Mouse (Mus musculus): ENCODE results near the gene Asb16. TPM values are rescaled to one million over a fixed set of nuclear protein-coding genes. Genes with fewer than 3 reads are reported as not detected.
A peak's percentile ranks its signal among the peaks of the same experiment; 100 is the strongest.

The Asb16 gene
- total and polyA plus RNA-seq, 2 experiments from 2014 or later: 1.4 TPM; not detected in 1

- Histone ChIP-seq H3K9me3 (ENCODE audit: low read length) (no peaks in the 10 kb centered on the region), H3K4me3 (ENCODE audit: low read depth, low read length) (peak overlapping the region; percentile 95), H3K36me3 (ENCODE audit: insufficient read depth) (peaks cover 6% of the 10 kb centered on the region; the same call in 1 of the 2 replicates), H3K27me3 (ENCODE audit: insufficient read depth, low read length) (no peaks in the 10 kb centered on the region), H3K4me2 (ENCODE audit: low read depth) (peak overlapping the region; percentile 86), H3K27ac (ENCODE audit: low read depth, low read length) (peak overlapping the region; percentile 99), H3K9ac (peak overlapping the region; percentile 99), H3K4me1 (ENCODE audit: insufficient read depth) (peaks cover 9% of the 10 kb centered on the region; the same call in 1 of the 2 replicates)
- WGBS: 2% methylated on average over 38 of the region's 38 CpGs
- TF ChIP-seq CTCF (IDR thresholded peaks at IDR 0.05; ENCODE audit: low read depth): no peak
- ATAC-seq: peak; percentile 57
- DNase-seq: peak; percentile 94
Observed at GRCm38 (mm10) chr11:102319941-102320685, 51.6 kb downstream of the Asb16 start.

GRCm38 (mm10) chr11:102320686-102321005 is 52.1 kb downstream of the Asb16 start:
- 4% methylated on average over 10 of the region's 10 CpGs for WGBS
- ATAC-seq: peak; percentile 15

GRCm38 (mm10) chr11:102321931-102322330 is 53.4 kb downstream of the Asb16 start:
- Histone ChIP-seq H3K27ac (ENCODE audit: low read depth, low read length) (no peak overlapping the region), H3K4me1 (ENCODE audit: insufficient read depth) (no peaks in the 10 kb centered on the region), H3K9ac (no peak overlapping the region), H3K27me3 (ENCODE audit: insufficient read depth, low read length) (no peaks in the 10 kb centered on the region), H3K4me3 (ENCODE audit: low read depth, low read length) (no peak overlapping the region), H3K9me3 (ENCODE audit: low read length) (no peaks in the 10 kb centered on the region), H3K36me3 (ENCODE audit: insufficient read depth) (no peaks in the 10 kb centered on the region), H3K4me2 (ENCODE audit: low read depth) (no peak overlapping the region)
- no peak for TF ChIP-seq CTCF (IDR thresholded peaks at IDR 0.05; ENCODE audit: low read depth)
- ATAC-seq: no peak
- DNase-seq: no peak
- WGBS: 78% methylated on average over 6 of the region's 6 CpGs

More at GRCm38 (mm10) chr11:102320686-102321005, 52.1 kb downstream of the Asb16 start:
- Histone ChIP-seq H3K27ac (ENCODE audit: low read depth, low read length) (peak overlapping the region; percentile 99), H3K4me2 (ENCODE audit: low read depth) (peak overlapping the region; percentile 86), H3K4me3 (ENCODE audit: low read depth, low read length) (peak overlapping the region; percentile 95), H3K27me3 (ENCODE audit: insufficient read depth, low read length) (no peaks in the 10 kb centered on the region), H3K9me3 (ENCODE audit: low read length) (no peaks in the 10 kb centered on the region), H3K9ac (peak overlapping the region; percentile 99), H3K4me1 (ENCODE audit: insufficient read depth) (peaks cover 6% of the 10 kb centered on the region; the same call in 1 of the 2 replicates), H3K36me3 (ENCODE audit: insufficient read depth) (0 out of 2 replicates have a peak, but pooled peaks cover 1% of the 10 kb centered on the region)
- peak; percentile 90 for DNase-seq
- peak; percentile 55 for TF ChIP-seq CTCF (IDR thresholded peaks at IDR 0.05; ENCODE audit: low read depth)

GRCm38 (mm10) chr11:102323516-102323915 is 55.0 kb downstream of the Asb16 start:
- Histone ChIP-seq H3K4me3 (ENCODE audit: low read depth, low read length) (no peak overlapping the region), H3K36me3 (ENCODE audit: insufficient read depth) (no peaks in the 10 kb centered on the region), H3K4me1 (ENCODE audit: insufficient read depth) (no peaks in the 10 kb centered on the region), H3K9ac (no peak overlapping the region), H3K27me3 (ENCODE audit: insufficient read depth, low read length) (no peaks in the 10 kb centered on the region), H3K4me2 (ENCODE audit: low read depth) (no peak overlapping the region), H3K27ac (ENCODE audit: low read depth, low read length) (no peak overlapping the region), H3K9me3 (ENCODE audit: low read length) (no peaks in the 10 kb centered on the region)
- WGBS: 82% methylated on average over 1 of the region's 1 CpGs
- ATAC-seq (no peak), DNase-seq (no peak)
- TF ChIP-seq CTCF (IDR thresholded peaks at IDR 0.05; ENCODE audit: low read depth): no peak

GRCm38 (mm10) chr11:102327250-102327649 is 58.7 kb downstream of the Asb16 start:
- Histone ChIP-seq H3K4me3 (ENCODE audit: low read depth, low read length) (no peak overlapping the region), H3K4me1 (ENCODE audit: insufficient read depth) (no peaks in the 10 kb centered on the region), H3K36me3 (ENCODE audit: insufficient read depth) (no peaks in the 10 kb centered on the region), H3K9ac (no peak overlapping the region), H3K27ac (ENCODE audit: low read depth, low read length) (no peak overlapping the region), H3K27me3 (ENCODE audit: insufficient read depth, low read length) (no peaks in the 10 kb centered on the region), H3K9me3 (ENCODE audit: low read length) (no peaks in the 10 kb centered on the region), H3K4me2 (ENCODE audit: low read depth) (no peak overlapping the region)
- TF ChIP-seq CTCF (IDR thresholded peaks at IDR 0.05; ENCODE audit: low read depth): no peak
- 64% methylated on average over 5 of the region's 5 CpGs for WGBS
- DNase-seq (no peak), ATAC-seq (no peak)

- Histone ChIP-seq H3K27me3 (ENCODE audit: insufficient read depth, low read length) (no peaks in the 10 kb centered on the region), H3K27ac (ENCODE audit: low read depth, low read length) (no peak overlapping the region), H3K4me1 (ENCODE audit: insufficient read depth) (no peaks in the 10 kb centered on the region), H3K36me3 (ENCODE audit: insufficient read depth) (no peaks in the 10 kb centered on the region), H3K9ac (no peak overlapping the region), H3K9me3 (ENCODE audit: low read length) (no peaks in the 10 kb centered on the region), H3K4me3 (ENCODE audit: low read depth, low read length) (no peak overlapping the region), H3K4me2 (ENCODE audit: low read depth) (no peak overlapping the region)
- DNase-seq (no peak), ATAC-seq (no peak)
- no peak for TF ChIP-seq CTCF (IDR thresholded peaks at IDR 0.05; ENCODE audit: low read depth)
- 87% methylated on average over 7 of the region's 7 CpGs for WGBS
Observed at GRCm38 (mm10) chr11:102327839-102328238, 59.3 kb downstream of the Asb16 start.

Small RNAs within 50 kb of the gene (microRNA-seq; reads per million reads assigned to microRNA genes)
- 0.73 to 0.77 reads per million in 2 experiments for gene Mir8101

Other genes with a start within 250 kb of the Asb16 start
- 56.6 and 60.3 TPM in 2 replicates for gene Mpp3, start 240.3 kb upstream of the Asb16 start, total RNA-seq (2014; rRNA removed)
- 45.5 and 46.4 TPM in 2 replicates for gene Mpp3, start 240.3 kb upstream of the Asb16 start, polyA plus RNA-seq (2015; fragmentation: Nextera tagmentation; extraction: Ambion mirVana)
- 0.69 and 0.86 TPM in 2 replicates for gene Cd300lg, start 227.2 kb upstream of the Asb16 start, total RNA-seq (2014; rRNA removed)
- gene Cd300lg, start 227.2 kb upstream of the Asb16 start, polyA plus RNA-seq (2015; fragmentation: Nextera tagmentation; extraction: Ambion mirVana): 0.15 and 0.30 TPM in 2 replicates
- gene Mpp2, start 180.2 kb upstream of the Asb16 start, total RNA-seq (2014; rRNA removed): 27.3 and 28.3 TPM in 2 replicates
- 14.1 and 21.4 TPM in 2 replicates for gene Mpp2, start 180.2 kb upstream of the Asb16 start, polyA plus RNA-seq (2015; fragmentation: Nextera tagmentation; extraction: Ambion mirVana)
- not detected in 2 replicates for gene Ppy, start 167.4 kb upstream of the Asb16 start, total RNA-seq (2014; rRNA removed)
- not detected in 2 replicates for gene Ppy, start 167.4 kb upstream of the Asb16 start, polyA plus RNA-seq (2015; fragmentation: Nextera tagmentation; extraction: Ambion mirVana)
- not detected in 2 replicates for gene Pyy, start 160.9 kb upstream of the Asb16 start, total RNA-seq (2014; rRNA removed)
- not detected in 2 replicates for gene Pyy, start 160.9 kb upstream of the Asb16 start, polyA plus RNA-seq (2015; fragmentation: Nextera tagmentation; extraction: Ambion mirVana)
- gene Nags, start 123.2 kb upstream of the Asb16 start, total RNA-seq (2014; rRNA removed): 0.14 and 0.15 TPM in 2 replicates
- gene Nags, start 123.2 kb upstream of the Asb16 start, polyA plus RNA-seq (2015; fragmentation: Nextera tagmentation; extraction: Ambion mirVana): 0.28 and 0.35 TPM in 2 replicates
- gene Tmem101, start 112.3 kb upstream of the Asb16 start, total RNA-seq (2014; rRNA removed): 42.1 and 44.4 TPM in 2 replicates
- 34.1 and 38.2 TPM in 2 replicates for gene Tmem101, start 112.3 kb upstream of the Asb16 start, polyA plus RNA-seq (2015; fragmentation: Nextera tagmentation; extraction: Ambion mirVana)
- gene Lsm12, start 83.4 kb upstream of the Asb16 start, total RNA-seq (2014; rRNA removed): 76.7 and 86.4 TPM in 2 replicates
- 145 and 154 TPM in 2 replicates for gene Lsm12, start 83.4 kb upstream of the Asb16 start, polyA plus RNA-seq (2015; fragmentation: Nextera tagmentation; extraction: Ambion mirVana)
- 27.3 and 32.1 TPM in 2 replicates for gene G6pc3, start 79.1 kb upstream of the Asb16 start, total RNA-seq (2014; rRNA removed)
- 27.4 and 32.0 TPM in 2 replicates for gene G6pc3, start 79.1 kb upstream of the Asb16 start, polyA plus RNA-seq (2015; fragmentation: Nextera tagmentation; extraction: Ambion mirVana)
- gene Hdac5, start 38.6 kb upstream of the Asb16 start, total RNA-seq (2014; rRNA removed): 170 and 209 TPM in 2 replicates
- gene Hdac5, start 38.6 kb upstream of the Asb16 start, polyA plus RNA-seq (2015; fragmentation: Nextera tagmentation; extraction: Ambion mirVana): 67.1 and 69.4 TPM in 2 replicates
- gene BC030867, start 19.9 kb upstream of the Asb16 start, total RNA-seq (2014; rRNA removed): 0.62 and 1.0 TPM in 2 replicates
- gene BC030867, start 19.9 kb upstream of the Asb16 start, polyA plus RNA-seq (2015; fragmentation: Nextera tagmentation; extraction: Ambion mirVana): 1.5 and 1.6 TPM in 2 replicates
- 72.5 and 77.4 TPM in 2 replicates for gene Tmub2, start 16.2 kb downstream of the Asb16 start, total RNA-seq (2014; rRNA removed)
- gene Tmub2, start 16.2 kb downstream of the Asb16 start, polyA plus RNA-seq (2015; fragmentation: Nextera tagmentation; extraction: Ambion mirVana): 63.0 and 67.0 TPM in 2 replicates
- 162 and 167 TPM in 2 replicates for gene Atxn7l3, start 27.9 kb downstream of the Asb16 start, total RNA-seq (2014; rRNA removed)
- gene Atxn7l3, start 27.9 kb downstream of the Asb16 start, polyA plus RNA-seq (2015; fragmentation: Nextera tagmentation; extraction: Ambion mirVana): 24.3 and 26.2 TPM in 2 replicates
- 94.3 and 109 TPM in 2 replicates for gene Ubtf, start 51.0 kb downstream of the Asb16 start, total RNA-seq (2014; rRNA removed)
- 73.2 and 78.7 TPM in 2 replicates for gene Ubtf, start 51.0 kb downstream of the Asb16 start, polyA plus RNA-seq (2015; fragmentation: Nextera tagmentation; extraction: Ambion mirVana)
- gene Slc4a1, start 97.5 kb downstream of the Asb16 start, total RNA-seq (2014; rRNA removed): 0.24 and 1.2 TPM in 2 replicates
- 0.50 and 0.68 TPM in 2 replicates for gene Slc4a1, start 97.5 kb downstream of the Asb16 start, polyA plus RNA-seq (2015; fragmentation: Nextera tagmentation; extraction: Ambion mirVana)
- 306 and 418 TPM in 2 replicates for gene Rundc3a, start 124.7 kb downstream of the Asb16 start, total RNA-seq (2014; rRNA removed)
- 118 and 121 TPM in 2 replicates for gene Rundc3a, start 124.7 kb downstream of the Asb16 start, polyA plus RNA-seq (2015; fragmentation: Nextera tagmentation; extraction: Ambion mirVana)
- 96.3 and 114 TPM in 2 replicates for gene Slc25a39, start 139.2 kb downstream of the Asb16 start, total RNA-seq (2014; rRNA removed)
- 120 and 129 TPM in 2 replicates for gene Slc25a39, start 139.2 kb downstream of the Asb16 start, polyA plus RNA-seq (2015; fragmentation: Nextera tagmentation; extraction: Ambion mirVana)
- 49.5 and 66.2 TPM in 2 replicates for gene Grn, start 161.6 kb downstream of the Asb16 start, total RNA-seq (2014; rRNA removed)
- gene Grn, start 161.6 kb downstream of the Asb16 start, polyA plus RNA-seq (2015; fragmentation: Nextera tagmentation; extraction: Ambion mirVana): 72.3 and 86.6 TPM in 2 replicates
- gene Fam171a2, start 178.9 kb downstream of the Asb16 start, total RNA-seq (2014; rRNA removed): 351 and 361 TPM in 2 replicates
- 26.2 and 26.9 TPM in 2 replicates for gene Fam171a2, start 178.9 kb downstream of the Asb16 start, polyA plus RNA-seq (2015; fragmentation: Nextera tagmentation; extraction: Ambion mirVana)
- gene Itga2b, start 201.4 kb downstream of the Asb16 start, total RNA-seq (2014; rRNA removed): 2.2 and 3.7 TPM in 2 replicates
- 8.7 and 12.4 TPM in 2 replicates for gene Itga2b, start 201.4 kb downstream of the Asb16 start, polyA plus RNA-seq (2015; fragmentation: Nextera tagmentation; extraction: Ambion mirVana)